Mouse (Mus musculus) macrophage (primary cell): ENCODE results near the gene Acbd3. TPM values are rescaled to one million over a fixed set of nuclear protein-coding genes. Genes with fewer than 3 reads are reported as not detected.
A peak's percentile ranks its signal among the peaks of the same experiment; 100 is the strongest.

Experiments used
- H3K27ac ChIP-seq: fragments of 350-480 bp; formaldehyde crosslinking; 2 replicates; pipeline ENCODE4 v1.9.0; 2021
- H3K36me3 ChIP-seq: fragments of 350-480 bp; formaldehyde crosslinking; 2 replicates; pipeline ENCODE4 v1.9.0; 2021; ENCODE audit errors: inconsistent target
- H3K4me3 ChIP-seq: fragments of 350-480 bp; formaldehyde crosslinking; 2 replicates; pipeline ENCODE4 v1.9.0; 2021; ENCODE audit errors: inconsistent target
- H3K79me2 ChIP-seq: fragments of 350-480 bp; formaldehyde crosslinking; 2 replicates; pipeline ENCODE4 v1.9.0; 2021; ENCODE audit errors: inconsistent target
- WGBS: methylation state at CpG from one replicate; pipeline ENCODE4 v1.1.7; 2026; ENCODE audit warnings: inconsistent platforms; ENCODE audit not compliant: missing documents; 5-methylcytosine and 5-hydroxymethylcytosine counted together
- polyA plus RNA-seq: library from polyadenylated mRNA; stranded (reverse); fragments of 250-400 nt; gene quantifications from 3 replicates; pipeline ENCODE4 v1.2.4, GENCODE M21; 2018; ENCODE audit warnings: inconsistent platforms
- total RNA-seq, 78 experiments: library from RNA; depleted of rRNA; stranded (reverse); fragments of 250-400 nt; gene quantifications; 1 replicate in 9 of 78; 2 replicates in 24 of 78; 3 replicates in 43 of 78; 4 replicates in 2 of 78; pipeline ENCODE4 v1.2.4; 2018; ENCODE audit warnings: inconsistent platforms in 56 of 78

The Acbd3 gene
- 100 to 1,000 TPM in 12 of 26 experiments, 10 to 100 TPM in 14; 51.4 to 260 (median 95.3) TPM for total RNA-seq (2018; cell fraction: chromatin; rRNA removed)
- 100 to 1,000 TPM in 2 of 26 experiments, 10 to 100 TPM in 24; 54.5 to 110 (median 59.8) TPM for total RNA-seq (2018; cell fraction: cytosol; rRNA removed)
- total RNA-seq (2018; cell fraction: nucleus; rRNA removed), result 100 to 1,000 TPM in 10 of 26 experiments, 10 to 100 TPM in 16; 53.2 to 195 (median 88.9) TPM
- 37.0 to 52.8 TPM (median 46.2 TPM) in 3 replicates for polyA plus RNA-seq

DNA sequence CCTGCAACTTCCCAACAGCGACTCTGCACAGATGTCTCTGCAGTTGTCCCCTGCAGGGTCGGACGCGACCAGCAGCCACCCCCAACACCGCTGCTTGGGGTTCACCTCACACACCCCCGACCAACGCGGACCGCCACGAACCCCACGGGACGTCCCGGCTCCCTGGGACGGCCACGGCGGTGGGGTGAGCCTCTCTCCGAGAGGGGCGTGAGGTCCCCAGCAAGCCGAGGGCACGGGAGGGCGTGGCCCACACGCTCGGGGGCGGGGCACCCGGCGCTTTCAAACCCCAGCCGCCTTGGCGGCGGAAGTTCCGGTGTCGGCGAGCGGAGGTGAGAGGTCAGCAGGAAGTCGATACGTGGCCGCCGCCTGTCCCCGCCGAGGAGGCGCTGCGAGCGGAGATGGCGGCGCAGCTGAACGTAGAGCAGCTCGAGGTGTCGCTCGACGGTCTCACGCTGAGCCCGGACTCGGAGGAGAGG is at the start of gene Acbd3:
Acbd3 (plus strand) TSS at position 340 of the 476 bp plus-strand sequence.
- under 1% methylated on average over 51 of the region's 52 CpGs for WGBS
- no peaks in the 10 kb centered on the region for H3K36me3 ChIP-seq
- peaks cover 45% of the 10 kb centered on the region for H3K79me2 ChIP-seq
- peak within 1 kb of the TSS; percentile 41 for H3K27ac ChIP-seq
- H3K4me3 ChIP-seq, result peak within 1 kb of the TSS; percentile 86

DNA sequence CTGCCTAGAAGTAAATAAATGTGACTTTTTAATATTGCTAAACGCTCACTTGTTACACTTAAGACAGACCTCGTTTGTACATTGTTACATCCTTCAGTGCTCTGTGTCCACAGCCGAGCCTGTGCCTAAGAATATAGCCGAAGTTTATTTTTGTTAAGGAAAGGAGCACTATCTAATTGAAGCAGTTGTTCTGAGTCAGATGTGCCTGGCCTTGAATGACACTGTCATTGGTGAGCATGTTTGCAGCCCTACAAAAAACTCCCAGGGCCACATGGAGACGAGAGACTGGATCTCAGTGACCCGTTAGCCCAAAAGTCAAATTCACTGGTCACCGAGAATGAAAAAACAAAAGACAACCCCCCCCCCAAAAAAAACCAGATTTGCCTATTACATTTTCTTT is 34.6 kb upstream of the Acbd3 start:
- 94% methylated on average over 7 of the region's 7 CpGs for WGBS
- Histone ChIP-seq H3K36me3 (peaks cover 35% of the 10 kb centered on the region), H3K27ac (no peak overlapping the region), H3K4me3 (no peak overlapping the region), H3K79me2 (no peaks in the 10 kb centered on the region)

DNA sequence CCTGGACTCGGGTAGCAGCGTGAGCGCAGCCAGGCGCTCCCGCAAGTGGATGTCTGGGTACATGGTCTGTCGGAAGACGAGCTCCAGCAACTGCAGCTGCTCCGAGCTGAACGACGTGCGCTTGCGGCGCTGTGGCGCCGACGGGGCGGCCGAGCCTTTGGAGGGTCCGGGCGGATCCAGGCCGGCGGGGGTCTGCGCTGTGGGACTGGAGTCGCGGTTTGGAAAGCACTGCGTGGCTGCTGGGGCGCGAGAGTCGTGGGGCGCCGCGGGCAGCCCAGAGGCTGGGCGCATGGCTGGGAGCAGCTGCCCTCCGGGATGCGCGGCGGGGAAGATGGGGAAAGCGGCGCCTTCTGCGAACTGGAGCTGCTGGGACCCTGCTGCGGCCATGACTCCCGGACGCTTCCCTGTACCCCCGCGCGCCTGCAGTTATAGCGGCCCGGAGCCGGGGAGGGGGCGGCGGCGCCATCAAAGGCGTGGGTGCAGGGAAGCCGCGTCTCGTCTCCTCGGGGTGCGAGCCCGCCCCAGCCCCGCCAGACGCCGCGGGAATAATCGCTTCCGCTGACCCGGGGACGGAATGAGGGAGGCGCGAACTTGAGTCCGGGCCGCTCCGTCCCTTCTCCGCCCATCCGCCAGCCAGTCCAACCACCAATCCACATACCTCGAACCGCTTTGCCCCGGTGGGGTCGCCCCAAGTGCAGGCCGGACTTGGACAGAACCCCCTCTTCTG is 29.1 kb upstream of the Acbd3 start, which contains the start of gene Mixl1:
Mixl1 (minus strand) TSS at position 409 of the 727 bp plus-strand sequence.
- Histone ChIP-seq H3K27ac (no peak within 1 kb of the TSS), H3K79me2 (no peaks in the 10 kb centered on the region), H3K36me3 (0 out of 2 replicates have a peak, but pooled peaks cover 3% of the 10 kb centered on the region), H3K4me3 (no peak within 1 kb of the TSS)
- WGBS, result 9% methylated on average over 76 of the region's 79 CpGs

DNA sequence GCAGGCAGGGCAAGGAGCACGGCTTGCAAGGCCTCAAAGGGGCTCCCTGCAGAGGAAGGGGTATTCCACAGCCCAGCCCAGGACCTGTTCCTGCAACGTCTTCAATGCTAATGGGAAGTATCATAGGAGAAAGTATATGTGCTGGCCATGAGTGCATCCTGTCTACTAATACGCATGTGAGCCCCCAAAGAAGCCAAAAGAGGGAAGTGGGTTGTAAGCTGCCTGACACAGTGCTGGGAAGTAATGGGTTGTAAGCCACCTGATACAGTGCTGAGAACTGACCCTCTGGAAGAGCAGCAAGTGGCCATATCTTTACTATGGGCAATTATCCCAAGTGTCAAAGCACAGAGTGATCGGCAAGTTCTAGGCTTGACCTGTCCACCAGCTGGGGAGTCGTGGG is 27.8 kb upstream of the Acbd3 start:
- WGBS, result 31% methylated on average over 5 of the region's 5 CpGs
- Histone ChIP-seq H3K79me2 (no peaks in the 10 kb centered on the region), H3K27ac (no peak overlapping the region), H3K36me3 (no peaks in the 10 kb centered on the region), H3K4me3 (no peak overlapping the region)

DNA sequence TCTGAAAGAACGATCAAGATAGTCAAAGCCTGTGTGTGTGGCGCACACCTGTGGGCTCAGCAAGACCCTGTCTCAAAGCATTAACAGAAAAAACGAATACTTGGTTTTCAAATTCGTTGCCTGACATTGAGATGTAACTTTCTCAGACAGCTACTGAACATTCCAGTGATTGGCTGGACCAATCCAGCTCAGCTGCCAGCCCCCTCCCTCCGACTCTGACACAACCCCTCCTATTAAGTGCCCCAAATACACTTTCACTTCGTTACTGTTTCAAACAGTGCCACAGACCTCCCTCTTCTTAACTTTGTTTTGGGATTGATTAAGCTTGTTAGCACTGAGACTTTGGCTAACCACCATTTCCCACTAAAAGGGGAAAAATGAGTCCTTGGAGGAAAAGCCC is 22.4 kb upstream of the Acbd3 start:
- no peak overlapping the region for H3K4me3 ChIP-seq

DNA sequence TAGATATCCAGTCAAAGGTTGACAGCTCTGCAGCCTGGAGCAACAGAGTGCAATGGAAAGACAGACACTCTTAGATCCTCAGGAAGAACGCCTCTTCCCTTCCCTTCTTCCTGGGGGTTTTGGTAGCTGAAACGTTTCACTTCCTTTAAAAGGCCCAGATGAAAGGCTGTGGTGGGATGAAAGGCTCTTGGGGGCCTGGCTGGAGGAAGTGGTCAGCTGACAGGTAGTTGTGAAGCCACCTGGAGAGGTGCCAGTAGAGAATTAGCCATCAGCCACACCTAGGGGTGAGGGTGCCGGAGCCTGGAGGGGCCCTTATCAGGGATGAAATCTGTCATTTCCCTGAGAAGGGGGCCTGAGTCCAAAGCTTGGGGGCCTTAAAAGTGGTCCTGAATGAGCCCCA is 18.5 kb upstream of the Acbd3 start:
- H3K27ac ChIP-seq, result no peak overlapping the region
- 39% methylated on average over 3 of the region's 3 CpGs for WGBS
- no peaks in the 10 kb centered on the region for H3K79me2 ChIP-seq
- H3K4me3 ChIP-seq, result no peak overlapping the region
- no peaks in the 10 kb centered on the region for H3K36me3 ChIP-seq

More for the DNA sequence above, 22.4 kb upstream of the Acbd3 start:
- no peak overlapping the region for H3K27ac ChIP-seq
- 70% methylated on average over 6 of the region's 6 CpGs for WGBS
- no peaks in the 10 kb centered on the region for H3K36me3 ChIP-seq
- no peaks in the 10 kb centered on the region for H3K79me2 ChIP-seq

DNA sequence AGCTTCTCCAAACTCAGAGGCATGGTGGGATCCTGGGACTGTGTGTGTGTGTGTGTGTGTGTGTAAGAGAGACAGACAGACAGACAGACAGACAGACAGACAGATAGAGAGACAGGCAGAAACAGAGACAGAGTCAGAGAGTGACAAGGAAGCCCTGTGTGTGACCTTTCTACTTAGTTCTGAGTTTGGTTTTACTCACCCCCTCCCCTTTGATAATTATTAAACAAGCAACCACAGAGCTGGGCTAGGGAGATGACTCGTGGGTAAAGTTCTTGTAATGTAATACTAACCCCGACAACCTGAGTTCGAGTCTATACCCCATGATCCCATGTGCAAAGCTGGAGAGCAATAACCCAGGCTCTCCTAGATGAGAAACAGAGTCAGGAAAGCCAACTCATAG is 18.0 kb upstream of the Acbd3 start:
- Histone ChIP-seq H3K36me3 (no peaks in the 10 kb centered on the region), H3K27ac (no peak overlapping the region), H3K79me2 (no peaks in the 10 kb centered on the region), H3K4me3 (no peak overlapping the region)
- WGBS, result 71% methylated on average over 3 of the region's 3 CpGs

DNA sequence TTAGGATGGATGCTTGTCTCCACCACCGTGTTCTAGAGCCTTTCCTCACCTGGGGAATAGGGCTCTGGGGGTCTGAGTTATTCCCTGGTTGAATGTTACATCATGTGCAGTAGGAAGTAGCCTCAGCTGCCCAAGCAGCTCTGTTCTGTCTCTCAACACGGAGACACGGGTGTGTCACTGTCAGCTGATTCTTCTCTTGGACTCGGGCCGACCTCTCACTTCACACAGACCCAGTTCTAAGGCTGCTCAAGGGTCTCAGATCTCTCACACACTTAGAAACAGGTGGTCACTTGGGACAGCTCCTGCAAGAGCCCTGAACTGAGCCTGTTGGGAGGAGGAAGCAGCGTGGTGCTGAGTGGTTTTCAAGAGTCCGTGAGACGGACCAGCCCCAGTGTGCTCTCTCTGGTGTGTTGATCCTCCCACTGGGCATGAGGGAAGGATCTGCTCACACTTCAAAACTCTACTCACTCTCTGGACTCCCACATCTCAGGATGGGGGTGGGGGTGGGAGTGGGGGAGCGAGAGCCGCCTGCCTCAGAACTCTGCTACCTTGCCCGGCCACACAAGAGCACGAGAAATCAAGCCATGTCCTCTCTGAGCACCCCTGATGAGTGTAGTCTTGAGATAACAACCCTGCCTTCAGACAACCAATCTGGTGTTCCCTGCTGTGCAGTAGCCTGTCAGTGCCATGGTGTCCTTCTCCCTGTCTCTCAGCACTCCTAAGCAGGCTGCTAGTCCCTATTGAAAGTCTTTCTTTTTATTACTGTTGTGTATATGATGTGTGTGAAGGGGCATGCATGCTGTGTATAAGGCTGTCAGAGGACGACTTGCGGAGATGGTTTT is 16.7 kb upstream of the Acbd3 start:
- Histone ChIP-seq H3K36me3 (no peaks in the 10 kb centered on the region), H3K4me3 (no peak overlapping the region), H3K79me2 (no peaks in the 10 kb centered on the region), H3K27ac (no peak overlapping the region)
- WGBS, result 90% methylated on average over 14 of the region's 14 CpGs

DNA sequence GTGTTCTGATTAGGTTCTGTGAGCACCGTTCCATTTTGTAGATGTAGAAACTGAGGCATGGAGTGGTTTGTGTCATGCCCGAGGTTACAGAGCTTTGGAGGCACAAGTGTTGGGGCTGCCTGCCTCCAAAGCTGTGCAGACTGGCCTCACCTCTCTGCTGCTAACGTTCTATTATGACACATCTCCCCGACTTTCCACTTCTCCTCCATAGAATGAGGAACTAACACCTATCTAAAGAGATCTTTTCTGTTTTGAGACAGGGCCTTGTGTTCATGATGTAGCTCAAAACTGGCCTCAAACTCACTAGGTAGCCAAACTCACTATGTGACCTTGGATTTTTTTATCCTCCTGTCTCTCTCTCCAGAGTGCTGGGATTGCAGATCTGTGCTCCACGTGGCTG is 7.1 kb upstream of the Acbd3 start:
- H3K4me3 ChIP-seq, result no peak overlapping the region
- H3K36me3 ChIP-seq, result no peaks in the 10 kb centered on the region
- H3K27ac ChIP-seq, result no peak overlapping the region
- no peaks in the 10 kb centered on the region for H3K79me2 ChIP-seq
- 37% methylated on average over 5 of the region's 5 CpGs for WGBS

DNA sequence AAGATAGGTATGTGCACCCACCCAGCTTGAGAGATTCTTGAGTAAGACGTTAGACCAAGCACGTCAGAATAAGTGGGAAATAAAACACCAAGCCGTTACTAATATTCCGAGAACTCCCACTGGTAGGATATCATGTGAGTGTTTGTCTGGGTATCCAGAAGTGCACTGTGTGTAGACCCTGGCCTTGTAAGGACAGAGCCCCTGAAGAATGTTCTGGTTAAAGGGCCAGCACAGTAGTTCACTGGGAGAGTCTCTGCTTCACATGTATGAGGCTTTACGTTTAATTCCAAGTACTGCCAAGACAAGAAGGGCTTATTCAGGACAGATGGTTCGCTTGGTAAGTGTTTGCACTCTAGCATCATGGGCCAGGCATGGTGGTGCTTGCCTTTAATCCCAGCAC is 6.4 kb upstream of the Acbd3 start:
- Histone ChIP-seq H3K27ac (no peak overlapping the region), H3K79me2 (no peaks in the 10 kb centered on the region), H3K4me3 (no peak overlapping the region), H3K36me3 (no peaks in the 10 kb centered on the region)
- WGBS, result 92% methylated on average over 6 of the region's 6 CpGs

DNA sequence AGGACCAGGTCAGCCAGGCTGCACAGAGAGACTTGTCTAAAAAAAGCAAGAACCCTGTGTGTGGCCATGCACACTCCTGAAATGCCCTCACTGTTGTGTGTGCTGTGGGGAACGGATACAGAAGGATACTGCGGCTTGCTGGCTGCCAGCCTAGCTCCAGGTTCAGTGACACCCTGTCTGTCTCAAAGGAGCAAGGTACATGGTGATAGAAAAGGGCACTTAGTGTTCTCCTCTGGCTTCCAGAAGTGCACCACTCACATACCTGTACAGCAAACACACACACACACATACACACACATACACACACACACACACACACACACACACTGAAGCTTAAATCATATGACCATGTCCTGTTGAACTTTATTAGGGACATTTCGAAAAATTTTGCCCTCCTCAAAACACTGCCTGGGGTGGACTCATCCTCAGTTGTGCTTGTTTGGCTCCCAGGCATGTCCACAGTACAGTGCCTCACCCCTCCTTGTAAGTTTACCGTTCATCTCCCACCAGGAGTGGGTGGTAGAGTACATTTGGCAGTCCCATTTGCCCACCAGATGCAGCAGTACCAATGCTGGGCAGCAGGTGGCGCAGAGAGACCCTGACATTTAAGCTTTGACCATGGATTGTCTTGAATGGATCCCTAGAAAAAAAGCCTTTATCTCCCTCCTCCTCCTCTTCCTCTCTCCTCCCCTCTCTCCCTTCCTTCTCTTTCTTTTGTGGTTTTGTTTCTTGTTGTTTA is 5.7 kb upstream of the Acbd3 start:
- 53% methylated on average over 3 of the region's 5 CpGs for WGBS
- Histone ChIP-seq H3K79me2 (no peaks in the 10 kb centered on the region), H3K27ac (no peak overlapping the region), H3K4me3 (no peak overlapping the region), H3K36me3 (no peaks in the 10 kb centered on the region)

DNA sequence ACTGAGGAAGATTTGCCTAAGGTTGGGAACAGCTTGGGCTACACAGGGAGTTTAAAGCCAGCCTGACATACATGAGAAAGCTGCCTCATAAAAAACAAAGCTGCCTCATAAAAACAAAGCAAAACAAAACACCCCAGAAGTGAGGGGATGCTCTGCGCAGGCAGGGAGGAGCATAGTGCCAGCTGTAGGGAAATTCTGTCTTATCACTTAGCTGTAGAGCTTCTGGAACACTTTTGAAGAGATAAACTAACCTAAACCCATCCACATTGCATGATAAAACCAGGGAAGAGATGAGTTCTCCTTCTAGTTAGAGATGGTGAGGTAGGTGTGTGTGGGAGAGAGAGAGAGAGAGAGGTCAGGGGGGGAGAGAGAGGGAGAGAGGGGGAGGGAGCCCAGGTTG is 3.2 kb upstream of the Acbd3 start:
- 93% methylated on average over 1 of the region's 1 CpGs for WGBS
- Histone ChIP-seq H3K27ac (no peak overlapping the region), H3K4me3 (no peak overlapping the region), H3K36me3 (no peaks in the 10 kb centered on the region), H3K79me2 (peaks cover 14% of the 10 kb centered on the region)

DNA sequence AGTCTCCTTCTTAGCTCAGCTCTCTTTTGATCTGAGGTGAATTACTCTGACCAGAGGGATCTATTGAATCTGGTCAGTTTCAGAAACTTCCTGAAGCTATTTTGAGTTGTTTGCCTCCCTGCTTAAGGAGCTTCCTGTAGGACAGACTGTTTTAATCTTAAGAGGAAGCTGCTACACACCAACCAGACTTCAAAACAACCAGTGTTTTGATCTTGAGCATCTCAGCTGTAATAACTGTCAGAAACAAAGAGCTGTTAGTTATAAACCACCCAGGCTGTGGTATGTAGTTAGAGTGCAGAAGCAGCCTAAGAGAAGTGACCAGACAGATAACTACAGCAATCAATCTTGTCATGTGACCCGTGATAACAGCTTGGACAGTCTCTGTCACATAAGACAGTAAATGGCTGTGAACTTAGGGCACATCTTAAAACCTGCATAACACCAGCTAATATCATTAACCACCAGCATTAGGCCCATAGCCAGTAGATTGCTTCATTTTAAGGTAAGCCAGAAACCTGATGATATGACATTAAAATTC is 2.1 kb upstream of the Acbd3 start:
- Histone ChIP-seq H3K79me2 (peaks cover 26% of the 10 kb centered on the region), H3K27ac (no peak overlapping the region), H3K36me3 (no peaks in the 10 kb centered on the region), H3K4me3 (no peak overlapping the region)
- 42% methylated on average over 1 of the region's 1 CpGs for WGBS

DNA sequence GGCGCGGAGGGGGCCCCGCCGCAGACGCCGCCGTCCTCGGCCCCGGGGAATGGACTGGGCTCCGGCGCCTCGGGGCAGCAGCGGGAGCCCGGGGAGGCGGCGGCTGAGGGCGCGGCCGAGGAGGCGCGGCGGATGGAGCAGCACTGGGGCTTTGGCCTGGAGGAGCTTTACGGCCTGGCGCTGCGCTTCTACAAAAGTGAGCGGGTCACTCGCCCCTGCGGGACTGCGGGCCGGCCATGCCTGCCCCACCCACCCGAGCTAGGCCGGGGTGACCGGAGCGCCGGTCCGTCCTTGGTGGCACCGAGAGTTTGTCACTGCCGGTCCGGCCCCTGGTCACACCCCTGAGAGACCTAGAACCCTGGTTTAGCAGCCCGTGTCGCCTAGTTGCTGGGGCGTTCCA is 340 bp downstream of the Acbd3 start:
- peak overlapping the region; percentile 41 for H3K27ac ChIP-seq
- WGBS, result 1% methylated on average over 35 of the region's 42 CpGs

More for the DNA sequence above, 340 bp downstream of the Acbd3 start:
- no peaks in the 10 kb centered on the region for H3K36me3 ChIP-seq
- H3K79me2 ChIP-seq, result peaks cover 50% of the 10 kb centered on the region
- peak overlapping the region; percentile 86 for H3K4me3 ChIP-seq
